Mouse (Mus musculus) 3T3-L1 (cell line): Measurements from ENCODE around the gene Zfyve26.
"Not testable (repeated sequence)": the region's sequence is repeated elsewhere in the genome, so short reads cannot be mapped to it uniquely, and the experiment has no call there.

Experiments
- DNase-seq: peaks from one replicate; pipeline ENCODE4 v3.0.0-alpha.2; 2015; ENCODE audit warnings: low read depth, low spot score

Gene Zfyve26

GRCm38 (mm10) chr12:79261035-79261434 is 35.1 kb downstream of the Zfyve26 start:
- peak; percentile 59 for DNase-seq

- DNase-seq = no peak
These were observed 36.0 kb downstream of the Zfyve26 start for GRCm38 (mm10) chr12:79260154-79260553.

GRCm38 (mm10) chr12:79254975-79255374 is 41.1 kb downstream of the Zfyve26 start:
- DNase-seq = no peak

- DNase-seq = no peak
These were observed 42.6 kb downstream of the Zfyve26 start for GRCm38 (mm10) chr12:79253294-79254053.

GRCm38 (mm10) chr12:79248110-79248509 is 48.0 kb downstream of the Zfyve26 start:
- no peak for DNase-seq

GRCm38 (mm10) chr12:79242921-79243320 is 53.2 kb downstream of the Zfyve26 start:
- DNase-seq = no peak

GRCm38 (mm10) chr12:79241985-79242384 is 54.1 kb downstream of the Zfyve26 start:
- DNase-seq = peak; percentile 25

- DNase-seq = no peak
These were observed 60.5 kb downstream of the Zfyve26 start for GRCm38 (mm10) chr12:79235485-79236080.

- no peak for DNase-seq
These were observed 78.6 kb downstream of the Zfyve26 start for GRCm38 (mm10) chr12:79217511-79217910.

- DNase-seq = no peak
These were observed 84.7 kb downstream of the Zfyve26 start for GRCm38 (mm10) chr12:79211447-79211846.

GRCm38 (mm10) chr12:79208703-79209464 is 87.2 kb downstream of the Zfyve26 start, which contains the start of gene Rdh12:
Gene Rdh12 (plus strand): TSS chr12:79208914.
- DNase-seq = peak; percentile 23

- no peak for DNase-seq
These were observed 94.2 kb downstream of the Zfyve26 start for GRCm38 (mm10) chr12:79201882-79202281.

- DNase-seq = no peak
These were observed 99.0 kb downstream of the Zfyve26 start for GRCm38 (mm10) chr12:79197105-79197504.

GRCm38 (mm10) chr12:79193441-79193840 is 102.7 kb downstream of the Zfyve26 start:
- DNase-seq = peak; percentile 91

- DNase-seq = no peak
These were observed 103.9 kb downstream of the Zfyve26 start, which contains the start of gene Rdh11 for GRCm38 (mm10) chr12:79192193-79192592. Gene Rdh11 (minus strand): TSS chr12:79192293.

- peak; percentile 94 for DNase-seq
These were observed 104.4 kb downstream of the Zfyve26 start for GRCm38 (mm10) chr12:79191701-79192100.

GRCm38 (mm10) chr12:79190931-79191673 is 105.0 kb downstream of the Zfyve26 start:
- DNase-seq = peak; percentile 95

- not testable (repeated sequence) for DNase-seq
These were observed 110.9 kb downstream of the Zfyve26 start for GRCm38 (mm10) chr12:79185160-79185559.
